Mouse (Mus musculus): Measurements from ENCODE around the gene Krt77. TPM values are rescaled to one million over a fixed set of nuclear protein-coding genes. Genes with fewer than 3 reads are reported as not detected.

Gene Krt77
- polyA plus RNA-seq (2012; fragmentation: generic; extraction: Trizol), result not detected
- long read RNA-seq, experiment 1, result 0 reads
- long read RNA-seq, experiment 2, result 0 reads

DNA sequence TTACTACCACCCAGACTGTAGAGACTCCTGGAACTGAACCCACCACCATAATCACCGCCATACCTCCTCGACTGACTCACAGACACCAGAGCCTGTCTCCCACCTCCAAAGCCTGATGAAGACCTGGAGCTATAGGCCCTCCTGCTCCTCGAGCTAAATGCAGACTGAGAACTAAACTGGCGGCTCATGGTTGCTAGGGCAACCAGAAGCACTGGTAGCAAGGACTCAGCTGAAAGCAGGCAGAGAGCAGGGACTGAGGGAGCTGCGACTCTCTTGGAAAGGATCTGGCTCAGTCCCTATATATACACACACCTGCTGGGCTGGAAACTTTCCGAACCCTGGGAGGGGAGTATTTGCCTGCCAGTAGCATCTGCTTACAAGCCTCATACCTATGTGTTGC, at the start of gene Krt77:
Krt77 (minus strand) TSS at position 275 of the 400 bp plus-strand sequence.
- no peaks in the 10 kb centered on the region for H3K79me2 ChIP-seq (ENCODE audit: control insufficient read depth, insufficient read depth)
- no peak for TF ChIP-seq MYOG (IDR thresholded peaks at IDR 0.05; ENCODE audit: control insufficient read depth, extremely low read depth, insufficient read length)
- no peak for TF ChIP-seq FOSL1 (IDR thresholded peaks at IDR 0.05; ENCODE audit: insufficient read depth, low read length, poor library complexity, severe bottlenecking)
- TF ChIP-seq CTCF (IDR thresholded peaks at IDR 0.05; ENCODE audit: control insufficient read depth, insufficient read depth, insufficient read length), result no peak
- no peak for TF ChIP-seq USF1 (IDR thresholded peaks at IDR 0.05; ENCODE audit: low read depth)
- no peak for TF ChIP-seq MYOD1 (IDR thresholded peaks at IDR 0.05; ENCODE audit: control insufficient read depth, insufficient read length, low read depth)
- no peak for TF ChIP-seq MAX (IDR thresholded peaks at IDR 0.05)
- TF ChIP-seq CEBPB (IDR thresholded peaks at IDR 0.05; ENCODE audit: low read depth), result no peak
- H3K4me3 ChIP-seq (ENCODE audit: insufficient read depth, poor library complexity, severe bottlenecking), result no peak within 1 kb of the TSS
- no peaks in the 10 kb centered on the region for H3K79me3 ChIP-seq (ENCODE audit: low read depth)
- peaks cover 82% of the 10 kb centered on the region for H3K27me3 ChIP-seq (ENCODE audit: control insufficient read depth, insufficient read depth, insufficient read length)
- H3K36me3 ChIP-seq (ENCODE audit: control insufficient read depth, insufficient read depth), result no peaks in the 10 kb centered on the region
- no peak within 1 kb of the TSS for H3ac ChIP-seq (ENCODE audit: control insufficient read depth, insufficient read length, low read depth)

GRCm38 (mm10) chr15:101916072-101916471, 46.6 kb upstream of the Krt77 start:
- Histone ChIP-seq H3K79me2 (ENCODE audit: control insufficient read depth, insufficient read depth) (no peaks in the 10 kb centered on the region), H3K27me3 (ENCODE audit: control insufficient read depth, insufficient read depth, insufficient read length) (peaks cover 34% of the 10 kb centered on the region), H3K4me3 (ENCODE audit: insufficient read depth, poor library complexity, severe bottlenecking) (no peak overlapping the region), H3K79me3 (ENCODE audit: low read depth) (no peaks in the 10 kb centered on the region), H3ac (ENCODE audit: control insufficient read depth, insufficient read length, low read depth) (no peak overlapping the region), H3K36me3 (ENCODE audit: control insufficient read depth, insufficient read depth) (no peaks in the 10 kb centered on the region)
- TF ChIP-seq CEBPB (IDR thresholded peaks at IDR 0.05; ENCODE audit: low read depth) (no peak), CTCF (IDR thresholded peaks at IDR 0.05; ENCODE audit: control insufficient read depth, insufficient read depth, insufficient read length) (no peak), MYOG (IDR thresholded peaks at IDR 0.05; ENCODE audit: control insufficient read depth, extremely low read depth, insufficient read length) (no peak), FOSL1 (IDR thresholded peaks at IDR 0.05; ENCODE audit: insufficient read depth, low read length, poor library complexity, severe bottlenecking) (no peak), USF1 (IDR thresholded peaks at IDR 0.05; ENCODE audit: low read depth) (no peak), MAX (IDR thresholded peaks at IDR 0.05) (no peak), MYOD1 (IDR thresholded peaks at IDR 0.05; ENCODE audit: control insufficient read depth, insufficient read length, low read depth) (no peak)

DNA sequence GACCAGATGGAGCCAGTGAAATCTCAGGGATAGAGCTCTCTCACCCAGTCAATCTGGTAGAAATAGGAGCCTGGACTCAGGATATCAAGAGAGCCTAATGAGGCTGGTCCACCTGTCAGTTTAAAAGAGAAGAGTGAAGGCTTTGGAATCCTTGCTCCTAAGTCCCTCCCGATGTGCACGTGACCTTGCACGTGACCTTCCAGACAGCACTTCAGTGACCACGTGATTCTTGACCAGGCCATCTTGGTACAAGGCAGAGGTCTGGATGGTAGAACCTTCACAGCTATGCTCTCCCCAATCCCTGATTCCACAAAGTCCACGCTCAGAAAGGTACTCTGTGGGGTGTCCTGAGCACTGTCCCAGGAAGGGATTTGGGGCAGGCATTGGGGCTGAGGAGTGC, 35.3 kb upstream of the Krt77 start:
- peak; percentile 42 for TF ChIP-seq USF1 (IDR thresholded peaks at IDR 0.05; ENCODE audit: low read depth)
- TF ChIP-seq MAX (IDR thresholded peaks at IDR 0.05), result no peak
- Histone ChIP-seq H3K36me3 (ENCODE audit: control insufficient read depth, insufficient read depth) (no peaks in the 10 kb centered on the region), H3K79me2 (ENCODE audit: control insufficient read depth, insufficient read depth) (no peaks in the 10 kb centered on the region), H3K79me3 (ENCODE audit: low read depth) (no peaks in the 10 kb centered on the region), H3ac (ENCODE audit: control insufficient read depth, insufficient read length, low read depth) (no peak overlapping the region), H3K27me3 (ENCODE audit: control insufficient read depth, insufficient read depth, insufficient read length) (peaks cover 40% of the 10 kb centered on the region), H3K4me3 (ENCODE audit: insufficient read depth, poor library complexity, severe bottlenecking) (no peak overlapping the region)

DNA sequence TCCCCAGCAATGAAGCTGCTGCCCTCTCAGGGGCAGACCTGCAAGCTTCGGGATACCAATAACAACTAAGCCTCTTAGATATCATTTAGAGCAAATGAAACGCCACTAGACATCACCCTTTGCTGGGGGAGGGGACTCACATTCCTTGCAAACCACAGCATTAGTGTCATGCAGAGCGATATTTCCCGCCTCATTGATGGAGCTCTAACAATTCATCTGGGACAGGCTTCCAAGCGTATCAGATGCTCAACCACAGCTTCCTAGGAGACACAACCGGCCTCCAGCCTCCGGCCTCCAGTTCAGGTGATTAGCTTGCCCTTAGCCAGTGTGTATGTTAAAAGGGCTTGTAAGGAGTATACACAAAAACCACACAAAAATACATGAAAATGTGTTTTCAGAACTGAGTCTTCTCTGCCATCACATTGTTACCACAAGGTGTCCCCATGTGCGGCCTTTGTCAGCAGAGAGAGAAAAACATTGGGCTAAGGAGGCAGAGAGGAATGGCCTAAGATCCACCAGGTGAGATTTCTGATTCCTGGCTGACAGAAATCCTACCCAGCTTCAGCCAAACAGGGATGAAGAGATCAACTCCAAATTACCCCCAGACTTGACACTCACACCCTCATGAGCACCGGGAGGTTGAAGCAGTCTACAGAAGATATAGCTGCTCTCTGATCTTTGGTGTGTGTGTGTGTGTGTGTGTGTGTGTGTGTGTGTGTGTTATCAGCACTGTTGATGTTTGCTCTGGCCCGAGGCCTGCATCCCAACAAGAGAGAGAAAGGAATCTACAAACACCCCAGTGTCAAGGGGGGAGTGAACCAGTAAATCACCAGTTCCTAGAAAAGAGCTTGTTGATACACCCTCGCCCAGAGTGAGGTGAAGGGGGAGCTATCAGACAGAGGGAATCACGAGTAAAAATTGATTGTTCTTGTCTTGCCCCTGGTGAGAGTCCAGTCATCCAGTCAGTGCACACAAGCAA, 33.0 kb upstream of the Krt77 start:
- H3K4me3 ChIP-seq (ENCODE audit: insufficient read depth, poor library complexity, severe bottlenecking), result no peak overlapping the region
- no peak overlapping the region for H3ac ChIP-seq (ENCODE audit: control insufficient read depth, insufficient read length, low read depth)
- peaks cover 40% of the 10 kb centered on the region for H3K27me3 ChIP-seq (ENCODE audit: control insufficient read depth, insufficient read depth, insufficient read length)
- no peak for TF ChIP-seq USF1 (IDR thresholded peaks at IDR 0.05; ENCODE audit: low read depth)
- TF ChIP-seq FOSL1 (IDR thresholded peaks at IDR 0.05; ENCODE audit: insufficient read depth, low read length, poor library complexity, severe bottlenecking), result no peak
- no peak for TF ChIP-seq CEBPB (IDR thresholded peaks at IDR 0.05; ENCODE audit: low read depth)
- TF ChIP-seq MYOD1 (IDR thresholded peaks at IDR 0.05; ENCODE audit: control insufficient read depth, insufficient read length, low read depth), result no peak
- no peak for TF ChIP-seq CTCF (IDR thresholded peaks at IDR 0.05; ENCODE audit: control insufficient read depth, insufficient read depth, insufficient read length)
- TF ChIP-seq MAX (IDR thresholded peaks at IDR 0.05), result no peak
- no peak for TF ChIP-seq MYOG (IDR thresholded peaks at IDR 0.05; ENCODE audit: control insufficient read depth, extremely low read depth, insufficient read length)
- no peaks in the 10 kb centered on the region for H3K79me3 ChIP-seq (ENCODE audit: low read depth)
- no peaks in the 10 kb centered on the region for H3K36me3 ChIP-seq (ENCODE audit: control insufficient read depth, insufficient read depth)
- no peaks in the 10 kb centered on the region for H3K79me2 ChIP-seq (ENCODE audit: control insufficient read depth, insufficient read depth)

DNA sequence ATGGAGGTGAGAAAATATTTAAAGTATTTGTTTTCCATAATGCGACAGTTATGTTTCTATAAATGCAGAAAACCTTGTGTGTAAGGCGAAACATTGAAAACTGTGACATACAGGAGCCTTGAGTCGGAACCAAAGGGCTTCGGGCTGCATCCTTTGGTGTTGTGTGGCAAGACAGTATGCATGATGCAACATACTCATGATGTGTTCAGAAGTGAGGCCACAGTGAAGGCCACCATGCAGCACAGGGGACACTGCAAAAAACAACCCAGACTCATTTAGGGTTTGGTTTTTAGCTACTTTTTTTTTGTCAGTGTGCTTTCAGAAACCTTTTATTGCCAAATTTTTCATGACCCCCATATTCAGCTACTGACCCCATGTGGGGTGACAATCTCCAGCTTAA, 25.7 kb upstream of the Krt77 start:
- Histone ChIP-seq H3K79me2 (ENCODE audit: control insufficient read depth, insufficient read depth) (no peaks in the 10 kb centered on the region), H3K27me3 (ENCODE audit: control insufficient read depth, insufficient read depth, insufficient read length) (peaks cover 37% of the 10 kb centered on the region), H3ac (ENCODE audit: control insufficient read depth, insufficient read length, low read depth) (no peak overlapping the region), H3K36me3 (ENCODE audit: control insufficient read depth, insufficient read depth) (no peaks in the 10 kb centered on the region), H3K4me3 (ENCODE audit: insufficient read depth, poor library complexity, severe bottlenecking) (no peak overlapping the region), H3K79me3 (ENCODE audit: low read depth) (no peaks in the 10 kb centered on the region)
- TF ChIP-seq MYOG (IDR thresholded peaks at IDR 0.05; ENCODE audit: control insufficient read depth, extremely low read depth, insufficient read length) (no peak), FOSL1 (IDR thresholded peaks at IDR 0.05; ENCODE audit: insufficient read depth, low read length, poor library complexity, severe bottlenecking) (no peak), CEBPB (IDR thresholded peaks at IDR 0.05; ENCODE audit: low read depth) (no peak), MAX (IDR thresholded peaks at IDR 0.05) (no peak), CTCF (IDR thresholded peaks at IDR 0.05; ENCODE audit: control insufficient read depth, insufficient read depth, insufficient read length) (no peak), USF1 (IDR thresholded peaks at IDR 0.05; ENCODE audit: low read depth) (no peak)

All from C2C12 (cell line).